Mouse (Mus musculus): Measurements from ENCODE around the gene Fgl2. TPM values are rescaled to one million over a fixed set of nuclear protein-coding genes. Genes with fewer than 3 reads are reported as not detected.

Fgl2 gene
- polyA plus RNA-seq, 1 experiment = 5.4 TPM

DNA sequence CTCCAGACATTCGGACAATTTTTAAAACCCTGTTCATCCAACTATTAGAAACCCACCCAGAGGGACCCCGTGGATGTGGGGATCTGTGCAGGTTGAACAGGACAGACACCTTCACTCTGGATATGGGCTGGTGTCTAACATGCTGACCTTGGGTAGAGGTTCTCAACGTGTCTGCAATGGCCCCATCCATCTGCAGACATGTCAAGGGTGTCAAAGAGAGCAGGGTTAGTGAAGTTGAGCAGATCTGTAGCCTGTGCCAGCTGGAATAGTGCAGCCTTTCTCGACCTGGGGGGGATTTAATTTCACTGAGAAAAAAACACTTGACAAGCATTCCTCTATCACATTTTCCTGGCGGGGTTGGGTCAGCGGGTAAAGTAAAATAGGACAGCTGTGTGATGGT, 10.2 kb downstream of the Fgl2 start:
- H3K27ac ChIP-seq (ENCODE audit: control insufficient read depth, insufficient read depth, low read length) = no peak overlapping the region
- 82% methylated on average over 6 of the region's 6 CpGs for WGBS
- H3K4me1 ChIP-seq (replicated peaks; ENCODE audit: control insufficient read depth, insufficient read depth, low read length) = no peaks in the 10 kb centered on the region; the same call in 1 of the 2 replicates
- no peak for TF ChIP-seq POLR2A (IDR thresholded peaks at IDR 0.05; ENCODE audit: control insufficient read depth, extremely low read depth, insufficient read depth, low read length, poor library complexity)
- no peak for TF ChIP-seq CTCF (IDR thresholded peaks at IDR 0.05; ENCODE audit: borderline replicate concordance, control insufficient read depth, extremely low read depth, insufficient read depth, low read length, poor library complexity)
- DNase-seq = no peak
- H3K27me3 ChIP-seq (ENCODE audit: control insufficient read depth, insufficient read depth, low read length) = no peaks in the 10 kb centered on the region
- no peak overlapping the region for H3K4me3 ChIP-seq (ENCODE audit: control insufficient read depth, insufficient read depth, low read length)
- no peaks in the 10 kb centered on the region for H3K36me3 ChIP-seq (ENCODE audit: control insufficient read depth, insufficient read depth, low read length)

GRCm38 (mm10) chr5:21383392-21384251, 11.2 kb downstream of the Fgl2 start:
- H3K27ac ChIP-seq (ENCODE audit: control insufficient read depth, insufficient read depth, low read length) = no peak overlapping the region
- DNase-seq = no peak

GRCm38 (mm10) chr5:21384252-21384960, 12.0 kb downstream of the Fgl2 start:
- 83% methylated on average over 13 of the region's 13 CpGs for WGBS
- Histone ChIP-seq H3K27me3 (ENCODE audit: control insufficient read depth, insufficient read depth, low read length) (no peaks in the 10 kb centered on the region), H3K4me3 (ENCODE audit: control insufficient read depth, insufficient read depth, low read length) (no peak overlapping the region)

More at GRCm38 (mm10) chr5:21383392-21384251, 11.2 kb downstream of the Fgl2 start:
- 50% methylated on average over 14 of the region's 14 CpGs for WGBS
- no peak for TF ChIP-seq CTCF (IDR thresholded peaks at IDR 0.05; ENCODE audit: borderline replicate concordance, control insufficient read depth, extremely low read depth, insufficient read depth, low read length, poor library complexity)
- TF ChIP-seq POLR2A (IDR thresholded peaks at IDR 0.05; ENCODE audit: control insufficient read depth, extremely low read depth, insufficient read depth, low read length, poor library complexity) = no peak
- H3K4me3 ChIP-seq (ENCODE audit: control insufficient read depth, insufficient read depth, low read length) = no peak overlapping the region
- no peaks in the 10 kb centered on the region for H3K27me3 ChIP-seq (ENCODE audit: control insufficient read depth, insufficient read depth, low read length)
- H3K36me3 ChIP-seq (ENCODE audit: control insufficient read depth, insufficient read depth, low read length) = no peaks in the 10 kb centered on the region
- no peaks in the 10 kb centered on the region; the same call in 1 of the 2 replicates for H3K4me1 ChIP-seq (replicated peaks; ENCODE audit: control insufficient read depth, insufficient read depth, low read length)

GRCm38 (mm10) chr5:21384976-21385375, 12.5 kb downstream of the Fgl2 start:
- no peaks in the 10 kb centered on the region; the same call in 1 of the 2 replicates for H3K4me1 ChIP-seq (replicated peaks; ENCODE audit: control insufficient read depth, insufficient read depth, low read length)

More at GRCm38 (mm10) chr5:21384252-21384960, 12.0 kb downstream of the Fgl2 start:
- TF ChIP-seq CTCF (IDR thresholded peaks at IDR 0.05; ENCODE audit: borderline replicate concordance, control insufficient read depth, extremely low read depth, insufficient read depth, low read length, poor library complexity) (no peak), POLR2A (IDR thresholded peaks at IDR 0.05; ENCODE audit: control insufficient read depth, extremely low read depth, insufficient read depth, low read length, poor library complexity) (no peak)
- no peak for DNase-seq
- Histone ChIP-seq H3K4me1 (replicated peaks; ENCODE audit: control insufficient read depth, insufficient read depth, low read length) (no peaks in the 10 kb centered on the region; the same call in 1 of the 2 replicates), H3K36me3 (ENCODE audit: control insufficient read depth, insufficient read depth, low read length) (no peaks in the 10 kb centered on the region), H3K27ac (ENCODE audit: control insufficient read depth, insufficient read depth, low read length) (no peak overlapping the region)

GRCm38 (mm10) chr5:21386432-21386831, 14.0 kb downstream of the Fgl2 start:
- TF ChIP-seq POLR2A (IDR thresholded peaks at IDR 0.05; ENCODE audit: control insufficient read depth, extremely low read depth, insufficient read depth, low read length, poor library complexity) (no peak), CTCF (IDR thresholded peaks at IDR 0.05; ENCODE audit: borderline replicate concordance, control insufficient read depth, extremely low read depth, insufficient read depth, low read length, poor library complexity) (no peak)
- Histone ChIP-seq H3K4me3 (ENCODE audit: control insufficient read depth, insufficient read depth, low read length) (no peak overlapping the region), H3K36me3 (ENCODE audit: control insufficient read depth, insufficient read depth, low read length) (no peaks in the 10 kb centered on the region), H3K4me1 (replicated peaks; ENCODE audit: control insufficient read depth, insufficient read depth, low read length) (no peaks in the 10 kb centered on the region; the same call in 1 of the 2 replicates), H3K27me3 (ENCODE audit: control insufficient read depth, insufficient read depth, low read length) (no peaks in the 10 kb centered on the region), H3K27ac (ENCODE audit: control insufficient read depth, insufficient read depth, low read length) (no peak overlapping the region)
- DNase-seq = no peak
- WGBS = 59% methylated on average over 4 of the region's 4 CpGs

More at GRCm38 (mm10) chr5:21384976-21385375, 12.5 kb downstream of the Fgl2 start:
- Histone ChIP-seq H3K4me3 (ENCODE audit: control insufficient read depth, insufficient read depth, low read length) (no peak overlapping the region), H3K27me3 (ENCODE audit: control insufficient read depth, insufficient read depth, low read length) (no peaks in the 10 kb centered on the region), H3K36me3 (ENCODE audit: control insufficient read depth, insufficient read depth, low read length) (no peaks in the 10 kb centered on the region), H3K27ac (ENCODE audit: control insufficient read depth, insufficient read depth, low read length) (no peak overlapping the region)
- no peak for DNase-seq
- TF ChIP-seq CTCF (IDR thresholded peaks at IDR 0.05; ENCODE audit: borderline replicate concordance, control insufficient read depth, extremely low read depth, insufficient read depth, low read length, poor library complexity) (no peak), POLR2A (IDR thresholded peaks at IDR 0.05; ENCODE audit: control insufficient read depth, extremely low read depth, insufficient read depth, low read length, poor library complexity) (no peak)
- WGBS = 62% methylated on average over 9 of the region's 9 CpGs

GRCm38 (mm10) chr5:21387340-21387739, 14.9 kb downstream of the Fgl2 start:
- TF ChIP-seq CTCF (IDR thresholded peaks at IDR 0.05; ENCODE audit: borderline replicate concordance, control insufficient read depth, extremely low read depth, insufficient read depth, low read length, poor library complexity) = no peak
- TF ChIP-seq POLR2A (IDR thresholded peaks at IDR 0.05; ENCODE audit: control insufficient read depth, extremely low read depth, insufficient read depth, low read length, poor library complexity) = no peak
- DNase-seq = no peak
- H3K36me3 ChIP-seq (ENCODE audit: control insufficient read depth, insufficient read depth, low read length) = no peaks in the 10 kb centered on the region
- no peak overlapping the region for H3K27ac ChIP-seq (ENCODE audit: control insufficient read depth, insufficient read depth, low read length)
- H3K4me1 ChIP-seq (replicated peaks; ENCODE audit: control insufficient read depth, insufficient read depth, low read length) = no peaks in the 10 kb centered on the region; the same call in 1 of the 2 replicates
- H3K4me3 ChIP-seq (ENCODE audit: control insufficient read depth, insufficient read depth, low read length) = no peak overlapping the region
- no peaks in the 10 kb centered on the region for H3K27me3 ChIP-seq (ENCODE audit: control insufficient read depth, insufficient read depth, low read length)
